Mouse (Mus musculus) right cerebral cortex, postnatal 36 days (tissue): ENCODE measurements around the gene Pigx.
"Not testable (repeated sequence)": the region's sequence is repeated elsewhere in the genome, so short reads cannot be mapped to it uniquely, and the experiment has no call there.

Experiments used
- DNase-seq, 2 experiments: peaks; one replicate each; pipeline ENCODE4 v3.0.0; 2022; ENCODE audit warnings: low spot score in 2 of 2, mixed read lengths in 1 of 2

Pigx gene

DNA sequence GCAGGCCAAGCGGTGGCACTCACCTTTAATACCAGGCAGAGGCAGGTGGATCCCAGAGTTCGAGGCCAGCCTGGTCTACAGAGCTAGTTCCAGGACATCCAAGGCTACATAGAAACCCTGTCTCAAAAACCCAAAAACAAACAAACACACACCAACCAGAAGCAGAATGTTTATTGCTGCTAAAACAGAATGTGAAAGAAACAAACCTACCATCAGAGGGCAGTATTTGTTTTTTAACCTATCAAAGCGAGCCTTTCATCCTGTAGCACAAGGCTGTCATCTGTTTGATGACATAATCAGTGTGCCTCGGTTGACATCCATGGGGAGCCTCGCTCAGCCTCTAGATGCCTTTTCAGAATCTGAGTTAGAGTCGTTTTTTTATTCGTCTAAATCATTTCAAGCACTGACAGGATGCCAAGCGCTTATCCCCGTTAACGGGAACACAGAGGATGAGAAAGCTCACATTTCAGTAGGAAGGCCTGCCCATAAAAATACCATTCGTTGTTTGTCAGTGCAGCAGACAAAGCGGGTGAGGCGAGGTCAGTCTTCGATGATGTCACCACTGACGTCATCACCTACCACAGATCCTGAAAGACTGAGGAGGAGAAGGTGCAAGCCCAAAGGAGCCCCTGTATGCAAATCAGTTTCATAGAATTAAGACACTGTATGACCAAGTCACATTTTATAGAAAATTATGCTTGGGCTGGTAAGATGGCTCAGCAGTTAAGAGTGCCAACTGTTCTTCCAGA, 11.6 kb upstream of the Pigx start:
- DNase-seq: no peak

DNA sequence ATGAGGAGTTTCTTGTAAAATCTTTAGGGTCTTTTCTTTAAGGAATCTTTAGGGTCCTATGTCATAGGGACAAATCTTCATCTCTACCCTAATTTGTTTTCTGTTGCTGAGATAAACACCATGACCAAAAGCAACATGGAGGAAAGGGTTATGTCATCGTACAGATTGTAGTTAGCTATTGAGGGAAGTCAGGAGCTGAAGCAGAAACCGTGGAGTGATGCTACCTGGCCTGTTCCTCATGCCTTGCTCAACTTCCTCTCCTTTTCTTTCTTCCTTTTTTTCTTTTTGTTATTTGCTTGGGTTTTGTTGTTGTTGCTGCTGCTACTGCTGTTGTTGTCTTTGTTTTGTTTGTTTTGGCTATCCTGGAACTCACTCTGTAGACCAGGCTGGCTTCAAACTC, 9.0 kb upstream of the Pigx start:
- no peak for DNase-seq

DNA sequence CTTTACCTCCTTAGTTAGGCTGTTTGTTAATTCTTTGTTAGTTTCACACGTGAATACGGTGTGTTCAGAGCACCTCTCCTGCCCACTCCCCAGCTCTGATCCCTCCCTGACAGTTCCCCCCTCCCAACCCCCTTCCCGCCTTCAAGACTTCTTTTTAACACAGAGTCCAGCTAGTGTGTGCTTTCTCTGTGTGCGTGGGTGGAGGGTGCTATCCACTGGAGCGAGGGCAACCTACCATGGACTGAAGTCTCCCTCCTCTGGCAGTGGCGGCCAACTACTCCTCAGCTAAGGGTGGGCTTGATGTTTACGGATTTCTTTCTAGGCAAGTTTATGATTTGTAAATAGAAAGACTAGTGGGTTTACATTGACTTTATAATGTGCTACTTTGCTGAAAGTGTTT, 8.6 kb upstream of the Pigx start:
- no peak for DNase-seq

DNA sequence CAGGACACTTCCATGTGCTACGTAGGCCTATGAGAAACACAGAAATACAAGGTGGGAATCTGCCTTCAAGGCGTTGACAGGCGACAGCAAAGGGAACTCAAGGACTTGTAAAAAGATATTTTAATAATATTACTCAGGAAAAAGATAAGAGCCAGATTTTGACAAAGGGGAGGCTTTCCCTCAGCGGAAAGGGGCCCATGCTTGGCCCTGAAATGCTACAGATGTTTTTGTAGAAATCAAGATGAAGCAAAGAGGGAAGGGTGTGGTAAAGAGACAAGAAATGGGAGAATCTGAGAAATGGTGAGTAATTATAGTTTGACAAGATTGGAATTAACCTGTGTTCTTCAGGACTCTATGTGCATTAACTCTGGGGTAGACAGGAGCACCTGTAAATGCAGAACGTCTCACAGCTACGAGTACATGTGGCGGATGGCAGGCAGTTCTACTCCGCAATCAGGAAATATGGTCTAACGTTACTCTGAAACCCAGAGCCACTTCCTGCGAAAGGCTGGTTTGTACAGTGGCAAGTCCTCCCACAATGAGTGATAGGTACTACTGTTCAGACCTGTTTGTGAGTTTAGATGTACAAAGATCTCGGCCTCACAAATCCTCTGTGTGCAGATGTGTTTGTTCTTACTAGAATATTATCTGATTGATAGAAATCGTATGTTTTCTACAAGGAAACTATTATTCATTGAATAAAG, 8.0 kb upstream of the Pigx start:
- DNase-seq: no peak

DNA sequence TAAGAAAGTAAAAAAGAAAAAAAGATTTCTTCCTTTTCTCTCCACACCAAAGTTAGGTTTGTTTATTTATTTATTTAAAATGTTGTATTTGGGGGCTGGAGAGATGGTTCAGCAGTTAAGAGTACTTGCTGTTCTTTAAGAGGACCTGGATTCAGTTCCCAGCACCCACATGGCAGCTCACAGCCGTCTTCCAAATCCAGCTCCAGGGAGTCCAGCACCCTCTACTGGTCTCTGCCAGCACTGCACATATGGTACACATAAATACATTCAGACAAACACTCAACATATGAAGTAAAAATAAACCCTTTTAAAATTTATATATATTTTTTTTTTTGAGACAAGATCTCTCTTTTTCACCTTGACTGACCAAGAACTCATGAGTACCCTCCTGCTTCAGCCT, 6.2 kb upstream of the Pigx start:
- no peak for DNase-seq

DNA sequence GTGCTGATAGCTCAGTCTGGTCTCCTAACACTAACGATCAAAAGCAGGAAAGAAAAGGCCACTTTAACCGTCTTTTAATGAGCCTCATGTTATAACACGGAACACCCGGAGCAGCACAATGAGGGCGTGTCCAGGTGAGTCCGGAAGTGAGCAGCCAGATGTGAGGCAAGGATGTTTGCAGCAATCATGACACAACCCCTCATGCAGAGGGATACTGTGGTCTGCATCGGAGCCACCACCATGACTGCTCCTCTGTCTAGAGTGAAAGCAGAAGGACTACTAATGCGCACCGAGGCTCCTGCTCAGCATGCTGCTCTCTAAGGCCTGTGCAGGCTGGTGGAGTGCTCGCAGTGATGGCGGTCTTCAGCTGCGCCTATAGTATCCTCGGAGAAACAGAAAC, 2.8 kb upstream of the Pigx start:
- DNase-seq: no peak

DNA sequence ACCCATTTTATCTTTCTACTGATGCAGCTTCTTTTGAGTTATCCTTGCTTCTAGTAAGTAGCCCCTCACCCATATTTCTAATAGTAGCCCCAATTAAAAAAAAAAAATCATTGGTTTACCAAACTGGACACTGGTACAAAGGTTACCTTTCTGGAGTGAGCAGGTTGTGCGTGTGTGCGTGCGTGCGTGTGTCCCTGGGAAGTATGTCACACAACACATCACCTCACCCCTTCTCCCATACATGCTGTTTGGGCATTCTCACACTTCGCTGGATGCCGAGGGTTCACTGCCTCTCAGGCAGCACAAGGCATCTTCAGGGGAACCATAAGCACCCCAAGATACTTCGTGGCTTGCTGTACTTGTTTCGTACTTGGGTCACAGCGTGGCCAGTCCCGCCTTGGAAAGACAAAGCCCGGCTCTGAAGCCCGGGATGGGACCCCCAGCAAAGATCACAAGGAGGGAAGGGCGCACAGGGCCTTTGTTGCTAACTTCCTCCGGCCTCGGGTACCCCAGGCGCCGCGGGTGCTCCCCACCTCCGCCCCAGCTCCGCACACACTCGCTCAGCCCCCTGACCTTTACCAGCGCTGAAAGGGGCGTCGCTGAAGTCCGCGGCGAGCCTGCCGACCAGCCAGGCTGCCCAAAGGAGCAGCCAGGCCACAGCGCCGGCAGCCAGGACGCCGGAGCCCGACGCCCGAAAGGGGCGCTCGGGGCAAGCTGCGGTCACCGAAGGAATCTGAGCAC, 473 bp downstream of the Pigx start:
- no peak for DNase-seq

DNA sequence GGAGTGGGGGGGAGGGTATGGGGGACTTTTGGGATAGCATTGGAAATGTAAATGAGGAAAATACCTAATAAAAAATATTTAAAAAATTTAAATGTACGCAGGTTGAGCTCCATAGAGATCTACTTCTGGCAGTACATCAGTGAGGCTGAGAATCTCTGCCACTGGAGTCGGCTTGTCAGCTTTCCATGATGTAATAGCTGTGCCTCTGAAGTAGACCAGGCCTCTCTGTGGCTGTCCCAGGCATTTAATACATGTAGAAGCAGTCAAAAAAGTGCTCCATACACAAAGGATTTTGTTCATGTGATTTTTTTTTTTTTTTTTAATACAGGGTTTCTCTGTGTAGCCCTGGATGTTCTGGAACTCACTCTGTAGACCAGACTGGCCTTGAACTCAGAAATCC, 1.8 kb downstream of the Pigx start:
- DNase-seq: not testable (repeated sequence)

DNA sequence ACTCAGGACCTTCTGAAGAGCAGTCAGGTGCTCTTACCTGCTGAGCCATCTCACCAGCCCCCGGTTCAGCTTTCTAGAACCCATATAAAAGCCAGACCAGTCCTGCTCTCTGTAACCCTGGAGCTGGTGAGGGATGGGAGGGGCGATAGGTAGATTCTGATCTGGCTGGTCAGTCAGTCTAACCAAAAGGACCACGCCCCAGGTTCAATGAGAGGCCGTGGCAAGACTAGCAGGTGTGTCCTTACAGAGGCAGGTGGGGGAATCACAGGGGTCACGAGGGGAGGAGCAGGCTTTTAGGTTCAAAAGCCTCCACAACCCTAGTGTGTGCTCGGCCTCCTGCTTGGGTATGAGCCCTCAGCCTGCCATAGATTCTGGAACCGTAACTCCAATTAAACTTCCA, 8.1 kb downstream of the Pigx start:
- no peak for DNase-seq

DNA sequence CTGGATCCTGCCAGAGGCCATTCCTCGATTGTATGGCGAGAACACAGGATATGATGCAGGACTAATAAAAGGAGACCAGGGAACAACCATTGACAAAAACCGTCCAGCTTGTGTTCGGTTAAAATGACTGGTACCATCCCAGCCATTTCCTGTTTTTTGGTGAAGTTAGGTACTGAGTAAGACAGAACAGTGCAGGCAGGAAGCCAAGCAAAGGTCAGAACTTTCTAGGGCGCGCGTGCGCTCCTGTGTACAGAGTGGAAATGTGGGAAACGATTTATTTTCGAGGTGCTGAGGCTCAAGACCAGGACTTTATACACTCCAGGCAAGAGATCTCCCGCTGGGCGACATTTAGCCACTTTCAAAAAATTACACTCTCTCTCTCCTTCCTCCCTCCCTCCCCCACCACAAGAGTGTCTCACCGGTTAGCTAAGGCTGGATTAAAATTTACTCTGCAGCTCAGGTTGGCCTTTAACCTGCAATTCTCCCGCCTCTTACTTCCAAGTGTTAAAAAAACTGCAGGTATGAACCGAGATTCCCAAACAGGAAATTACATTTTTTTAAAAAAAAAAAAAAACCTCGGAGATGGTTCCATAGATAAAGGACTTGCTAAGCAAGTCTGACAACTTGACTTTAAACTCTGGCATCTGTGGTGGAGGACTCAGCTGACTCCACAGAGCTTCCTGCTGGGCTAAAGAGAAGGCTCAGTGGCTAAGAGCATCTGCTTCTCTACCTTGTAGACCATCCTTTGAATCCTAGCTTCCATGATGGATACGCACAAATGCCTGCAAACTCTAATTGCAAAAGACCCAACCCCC, 11.7 kb downstream of the Pigx start:
- no peak for DNase-seq

DNA sequence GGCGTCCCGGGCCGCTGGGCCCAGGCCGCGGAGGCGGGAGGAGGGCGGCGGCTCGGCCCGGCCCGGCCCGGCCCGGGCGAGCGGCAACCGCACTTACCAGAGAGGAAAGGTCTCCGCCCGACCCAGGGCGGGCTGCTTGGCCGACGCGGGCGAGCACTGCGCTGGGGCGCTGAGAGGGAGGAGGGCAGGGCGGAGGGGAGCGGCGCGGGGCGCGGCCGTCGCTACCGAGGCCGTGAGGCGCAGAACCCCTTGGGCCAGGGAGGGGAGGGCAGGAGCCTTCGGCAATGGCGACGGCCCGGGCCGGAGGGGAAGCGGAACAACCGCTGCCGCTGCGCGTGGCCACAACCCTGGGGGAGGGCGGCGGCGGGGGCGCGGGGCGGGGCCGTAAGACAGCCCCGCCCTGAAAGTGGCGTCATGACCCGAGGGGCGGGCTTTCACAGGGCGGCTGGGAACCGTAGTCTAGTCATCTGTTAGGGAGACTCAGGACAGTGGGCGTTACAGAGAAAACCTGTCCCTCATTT, 20.5 kb downstream of the Pigx start, which contains the start of gene Pak2:
Gene Pak2, minus strand, starts transcription at position 352 of the 521 bp plus-strand sequence.
- DNase-seq: peak; percentile 69 to 78

DNA sequence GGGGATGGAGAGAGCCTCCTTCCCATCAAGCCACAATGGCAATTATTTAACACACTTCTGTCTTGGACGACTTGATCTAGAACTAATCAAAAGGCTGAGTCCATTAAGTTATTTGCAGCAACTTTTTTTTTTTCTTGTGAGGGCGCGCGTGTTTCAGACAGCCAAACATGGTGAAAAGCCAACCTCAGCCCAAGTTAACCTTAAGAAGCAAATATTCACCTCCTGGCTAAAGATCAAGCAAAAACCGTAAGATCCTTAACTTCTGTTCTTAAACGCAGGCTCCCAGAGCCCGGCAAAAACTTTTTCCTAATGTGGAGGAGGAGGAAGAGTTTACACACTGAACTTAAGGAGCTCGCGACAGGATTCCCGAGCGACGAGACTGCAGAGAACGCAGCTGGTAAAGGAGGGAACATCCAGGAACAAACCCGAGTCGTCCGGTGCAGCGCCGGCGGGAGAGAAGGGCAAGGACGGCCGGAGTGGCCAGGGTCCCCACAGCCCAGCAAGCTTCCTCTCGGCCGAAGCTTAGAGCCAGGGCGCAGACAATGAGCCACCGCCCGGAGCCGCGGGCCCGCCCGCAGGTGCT, 21.0 kb downstream of the Pigx start:
- DNase-seq: peak in 1 of 2 experiments; percentile 25

DNA sequence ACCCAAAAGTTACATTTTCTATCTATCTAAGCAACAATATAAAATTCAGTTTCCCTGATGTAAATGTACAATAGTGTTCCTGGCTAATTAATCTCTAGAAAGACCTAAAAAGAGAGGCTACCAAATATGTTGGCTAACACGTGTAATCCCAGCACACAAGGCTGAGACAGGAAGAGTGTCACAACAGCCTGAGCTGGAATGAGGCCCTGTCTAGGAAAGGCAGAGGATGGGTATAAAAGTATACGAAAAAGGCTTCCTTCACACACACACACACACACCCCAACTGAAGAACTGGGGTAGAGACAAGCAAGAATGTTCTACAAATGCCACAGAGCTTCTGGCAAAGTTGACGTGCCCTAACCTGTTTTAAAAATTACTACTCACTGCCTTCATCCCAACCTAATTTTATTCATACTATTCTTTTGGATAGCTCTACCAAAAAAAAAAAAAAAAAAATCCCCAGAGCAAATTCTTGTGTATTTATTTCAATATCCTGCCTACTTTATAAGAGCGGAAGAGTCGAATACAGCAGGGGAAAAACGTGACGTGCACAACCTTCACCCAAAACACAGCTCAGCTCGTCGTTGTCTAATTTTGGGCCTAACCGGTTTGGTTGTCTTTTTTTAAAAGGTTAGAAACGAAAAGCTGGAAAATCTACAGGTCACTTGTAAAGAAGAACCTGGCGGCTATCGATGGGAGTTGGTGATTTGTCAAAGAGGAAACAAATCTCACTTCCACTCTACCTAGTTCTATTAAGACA, 21.7 kb downstream of the Pigx start:
- DNase-seq: no peak

DNA sequence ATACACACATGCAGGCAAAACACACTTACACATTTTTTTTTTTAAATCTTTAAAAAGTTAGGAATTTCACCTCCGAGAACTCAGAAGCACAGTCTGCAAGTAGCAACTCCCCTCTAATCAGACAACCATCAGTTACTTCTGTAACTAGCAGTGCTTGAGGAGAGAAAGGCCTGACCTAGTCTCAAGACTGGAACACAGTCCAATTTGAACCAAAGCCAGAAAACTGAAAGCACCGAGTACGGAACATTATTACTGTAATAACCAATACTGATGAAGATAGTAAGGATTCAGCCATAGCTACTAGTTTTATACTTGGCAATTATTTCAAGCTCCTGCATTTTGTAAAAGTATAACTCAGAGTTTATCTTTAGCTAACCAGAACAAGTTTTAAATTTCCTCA, 23.1 kb downstream of the Pigx start:
- DNase-seq: no peak

DNA sequence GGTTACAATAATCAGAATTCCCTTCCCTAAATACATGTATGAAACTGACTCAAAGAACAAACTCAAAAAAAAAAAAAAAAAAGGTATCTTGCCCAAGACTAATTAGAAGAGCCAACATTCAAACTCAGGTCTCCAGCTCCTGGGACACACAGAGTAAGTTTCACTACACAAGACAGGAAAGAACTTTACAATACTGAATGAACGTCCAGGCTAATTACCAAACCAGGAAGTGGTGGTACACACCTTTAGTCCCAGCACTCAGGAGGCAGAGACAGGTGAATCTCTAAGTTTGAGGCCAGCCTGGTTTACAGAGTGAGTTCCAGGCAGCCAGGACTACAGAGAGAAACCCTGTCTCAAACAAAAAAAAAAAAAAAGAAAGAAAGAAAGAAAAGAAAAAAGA, 23.8 kb downstream of the Pigx start:
- no peak for DNase-seq

DNA sequence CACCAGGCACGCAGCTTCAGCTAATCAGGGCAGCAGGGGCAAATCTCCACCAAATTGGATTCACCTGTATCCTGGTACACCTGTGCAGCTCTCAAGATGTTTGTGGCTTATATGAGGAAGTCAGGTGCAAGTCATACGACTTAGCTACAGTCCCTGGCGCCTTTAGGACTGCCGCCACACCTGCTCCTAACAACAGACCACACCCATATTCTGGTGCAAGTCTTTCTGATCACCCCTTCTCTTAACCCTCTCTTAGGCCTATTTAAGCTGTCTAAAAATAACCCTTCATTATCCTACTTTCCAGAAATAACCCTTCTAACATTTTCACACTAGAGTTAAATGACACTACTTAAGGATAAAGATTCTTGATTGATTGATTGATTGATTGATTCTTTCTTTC, 29.5 kb downstream of the Pigx start:
- DNase-seq: not testable (repeated sequence)

DNA sequence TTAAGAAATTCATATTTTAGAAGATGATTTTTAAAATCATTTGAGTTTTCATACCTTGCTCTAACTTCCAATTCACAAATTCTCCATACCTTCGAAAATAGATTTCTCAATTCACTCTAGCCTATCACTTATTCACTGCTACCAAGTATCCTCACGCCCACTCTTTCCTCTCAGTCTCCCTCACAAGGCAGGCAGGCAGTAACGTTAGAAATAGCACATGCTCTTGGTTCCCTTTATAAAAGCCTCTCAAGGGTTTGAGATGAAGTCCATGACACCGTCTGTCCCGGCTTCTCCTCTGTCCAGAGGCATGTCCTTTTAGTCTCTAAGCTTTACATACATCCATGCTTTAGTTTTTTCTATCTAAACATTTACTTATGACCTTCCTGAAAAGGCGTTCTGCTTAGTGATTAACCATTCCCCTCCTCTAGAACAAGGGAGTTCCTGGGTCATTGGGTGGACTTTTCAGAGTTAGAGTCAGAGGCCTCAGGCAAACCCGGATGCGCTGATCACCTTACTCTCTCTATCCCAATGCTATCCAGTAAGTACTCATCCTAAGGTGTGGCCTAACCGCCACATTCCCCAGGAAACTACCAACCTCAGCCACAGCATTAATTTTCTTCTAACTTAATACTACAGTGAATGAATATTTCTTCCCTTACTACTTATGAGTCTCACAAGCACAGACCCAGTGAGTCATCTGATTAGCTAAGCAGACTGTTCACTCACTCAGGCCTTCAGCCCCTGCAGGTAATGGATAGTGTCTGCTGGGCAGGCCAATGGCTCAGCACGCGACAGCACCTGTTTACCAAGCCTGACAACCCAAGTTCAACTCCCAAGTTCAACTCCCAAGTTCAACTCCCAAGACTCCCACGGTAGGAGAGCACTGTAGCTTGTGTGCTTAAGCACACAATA, 30.9 kb downstream of the Pigx start:
- DNase-seq: no peak

DNA sequence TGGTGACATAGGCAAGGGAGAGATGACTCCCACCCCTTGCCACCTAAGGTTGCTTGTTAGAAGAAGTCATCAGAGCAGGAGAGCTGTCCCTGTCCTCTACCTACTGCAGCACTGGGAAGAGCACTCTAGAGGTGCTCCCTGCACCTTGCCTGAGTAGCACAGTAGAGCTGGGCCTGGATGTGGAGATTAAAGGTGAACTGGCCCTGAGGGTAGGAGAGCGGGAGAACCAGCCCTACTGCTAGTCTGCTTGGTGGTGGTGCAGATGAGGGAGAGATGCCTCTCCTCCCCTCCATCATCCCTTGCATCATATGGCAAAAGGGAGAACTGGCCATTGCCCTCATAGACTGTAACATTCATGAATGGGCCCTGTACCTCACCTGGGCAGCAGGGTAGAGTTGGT, 32.6 kb downstream of the Pigx start:
- no peak for DNase-seq

DNA sequence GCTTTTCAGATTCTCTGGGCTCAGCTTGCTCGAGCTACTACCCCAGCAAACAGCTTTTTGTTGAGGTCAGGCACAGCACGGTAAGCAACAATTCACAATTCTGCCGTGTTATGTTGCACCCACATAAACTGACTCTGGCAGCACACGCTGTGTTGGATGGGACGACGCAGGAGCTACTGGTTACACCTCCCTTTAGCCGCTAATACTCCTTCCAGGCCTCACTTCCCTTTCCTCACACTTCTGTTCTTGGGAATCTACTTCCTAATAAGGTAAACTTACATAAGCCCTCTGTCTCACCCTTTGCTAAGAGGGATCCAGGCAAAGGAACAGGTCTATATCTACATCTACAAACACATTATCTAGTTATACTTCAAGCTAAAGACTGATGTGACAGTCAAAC, 35.6 kb downstream of the Pigx start:
- no peak for DNase-seq
